Mouse (Mus musculus) heart, adult 18-20 months (tissue): ENCODE measurements around the gene BC107364. TPM values are rescaled to one million over a fixed set of nuclear protein-coding genes. Genes with fewer than 3 reads are reported as not detected.
A peak's percentile ranks its signal among the peaks of the same experiment; 100 is the strongest.
"Not testable (repeated sequence)": the region's sequence is repeated elsewhere in the genome, so short reads cannot be mapped to it uniquely, and the experiment has no call there.

Experiments used
- DNase-seq, 2 experiments: peaks; one replicate each; pipeline ENCODE4 v3.0.0; 2021 to 2022; ENCODE audit warnings: mixed read lengths in 1 of 2
- total RNA-seq, 2 experiments: library from RNA; stranded (reverse); gene quantifications; 2 replicates each; pipeline ENCODE4 v1.2.3; 2021

BC107364 gene
- total RNA-seq, 2 experiments from 2014 or later, result not detected

GRCm38 (mm10) chr3:96486064-96486827 lies 34.1 kb upstream of the BC107364 start:
- DNase-seq, result peak in 1 of 2 experiments; percentile 51

- DNase-seq, result no peak
Observed at GRCm38 (mm10) chr3:96485361-96485760, 33.3 kb upstream of the BC107364 start.

GRCm38 (mm10) chr3:96484921-96485320 lies 32.8 kb upstream of the BC107364 start:
- DNase-seq, result no peak

GRCm38 (mm10) chr3:96483946-96484345 lies 31.8 kb upstream of the BC107364 start:
- no peak for DNase-seq

GRCm38 (mm10) chr3:96483044-96483443 lies 30.9 kb upstream of the BC107364 start:
- not testable (repeated sequence) for DNase-seq

- DNase-seq, result no peak
Observed at GRCm38 (mm10) chr3:96482451-96482850, 30.3 kb upstream of the BC107364 start.

GRCm38 (mm10) chr3:96481856-96482255 lies 29.8 kb upstream of the BC107364 start:
- no peak for DNase-seq

- DNase-seq, result no peak
Observed at GRCm38 (mm10) chr3:96480684-96481270, 28.7 kb upstream of the BC107364 start.

- no peak for DNase-seq
Observed at GRCm38 (mm10) chr3:96479249-96479648, 27.1 kb upstream of the BC107364 start.

GRCm38 (mm10) chr3:96477558-96477957 lies 25.5 kb upstream of the BC107364 start:
- no peak for DNase-seq

GRCm38 (mm10) chr3:96477084-96477483 lies 25.0 kb upstream of the BC107364 start:
- no peak for DNase-seq

- no peak for DNase-seq
Observed at GRCm38 (mm10) chr3:96474909-96475655, 23.0 kb upstream of the BC107364 start.

GRCm38 (mm10) chr3:96473556-96473955 lies 21.4 kb upstream of the BC107364 start:
- DNase-seq, result not testable (repeated sequence)

GRCm38 (mm10) chr3:96472066-96472465 lies 20.0 kb upstream of the BC107364 start:
- no peak for DNase-seq

GRCm38 (mm10) chr3:96469626-96470025 lies 17.5 kb upstream of the BC107364 start:
- DNase-seq, result no peak

GRCm38 (mm10) chr3:96468335-96468734 lies 16.2 kb upstream of the BC107364 start:
- not testable (repeated sequence) for DNase-seq

- no peak for DNase-seq
Observed at GRCm38 (mm10) chr3:96467641-96468040, 15.5 kb upstream of the BC107364 start.

- DNase-seq, result no peak
Observed at GRCm38 (mm10) chr3:96463891-96464290, 11.8 kb upstream of the BC107364 start.

- not testable (repeated sequence) for DNase-seq
Observed at GRCm38 (mm10) chr3:96460568-96460870, 8.4 kb upstream of the BC107364 start.

- DNase-seq, result not testable (repeated sequence)
Observed at GRCm38 (mm10) chr3:96459757-96460567, 7.9 kb upstream of the BC107364 start.

GRCm38 (mm10) chr3:96458886-96459439 lies 6.9 kb upstream of the BC107364 start:
- not testable (repeated sequence) for DNase-seq

- not testable (repeated sequence) for DNase-seq
Observed at GRCm38 (mm10) chr3:96458008-96458407, 5.9 kb upstream of the BC107364 start.
